Mouse (Mus musculus): Measurements from ENCODE around the gene Cox19. TPM values are rescaled to one million over a fixed set of nuclear protein-coding genes. Genes with fewer than 3 reads are reported as not detected.

Gene Cox19
- polyA plus RNA-seq, 1 experiment, result 250 TPM

DNA sequence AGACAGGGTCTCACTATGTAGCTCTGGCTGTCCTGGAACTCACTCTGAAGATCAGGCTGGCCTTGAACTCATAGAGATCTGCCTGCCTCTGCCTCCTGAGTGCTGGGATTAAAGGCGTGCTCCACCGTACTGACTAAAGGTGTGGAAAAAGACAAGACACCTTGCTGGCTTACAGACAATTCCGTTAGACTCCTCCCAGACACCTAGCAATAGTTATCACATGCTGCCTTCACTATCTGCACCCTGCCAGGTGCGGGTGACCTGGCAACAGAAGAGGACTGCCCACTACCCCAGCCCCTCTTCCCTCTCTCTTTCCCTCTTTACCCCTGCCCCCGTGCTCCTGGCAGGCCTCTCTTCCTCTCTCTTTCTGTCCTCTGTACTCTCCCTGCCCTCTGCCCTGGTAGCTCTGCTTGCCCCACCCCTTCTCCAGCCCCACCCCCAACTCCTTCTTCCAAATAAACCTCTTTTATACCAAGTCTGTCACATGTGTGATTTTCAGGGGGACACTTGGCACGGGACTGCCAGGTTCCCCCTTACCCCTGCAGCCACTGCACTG lies 22.7 kb upstream of the Cox19 start:
- Histone ChIP-seq H3K4me3 (ENCODE audit: insufficient read depth, low read depth, low read length) (no peak overlapping the region), H3K27ac (replicated peaks; ENCODE audit: low read depth, low read length) (peak overlapping the region; percentile 40), H3K4me1 (ENCODE audit: control insufficient read depth, insufficient read depth, insufficient read length, low read length) (peaks cover 50% of the 10 kb centered on the region)

DNA sequence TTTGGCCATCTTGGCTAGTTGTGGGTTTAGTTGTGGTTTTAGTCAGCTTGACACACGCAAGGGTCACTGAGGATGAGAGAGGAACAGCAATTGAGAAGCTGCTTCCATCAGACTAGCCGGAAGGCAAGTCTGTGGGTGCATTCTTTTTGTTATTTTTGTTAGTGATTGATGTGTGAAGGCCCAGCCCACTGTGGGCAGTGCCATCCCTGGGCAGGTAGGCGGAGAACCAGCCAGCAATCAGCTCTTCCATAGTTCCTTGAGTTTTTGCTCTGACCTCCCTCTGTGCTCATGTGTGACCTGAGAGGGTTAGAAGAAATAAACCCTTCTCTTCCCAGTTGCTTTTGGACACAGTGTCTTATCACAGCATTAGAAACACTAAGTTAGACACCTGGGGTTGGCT lies 21.9 kb upstream of the Cox19 start:
- Histone ChIP-seq H3K4me1 (ENCODE audit: control insufficient read depth, insufficient read depth, insufficient read length, low read length) (peaks cover 41% of the 10 kb centered on the region), H3K4me3 (ENCODE audit: insufficient read depth, low read depth, low read length) (no peak overlapping the region), H3K27ac (replicated peaks; ENCODE audit: low read depth, low read length) (peak overlapping the region; percentile 23)

DNA sequence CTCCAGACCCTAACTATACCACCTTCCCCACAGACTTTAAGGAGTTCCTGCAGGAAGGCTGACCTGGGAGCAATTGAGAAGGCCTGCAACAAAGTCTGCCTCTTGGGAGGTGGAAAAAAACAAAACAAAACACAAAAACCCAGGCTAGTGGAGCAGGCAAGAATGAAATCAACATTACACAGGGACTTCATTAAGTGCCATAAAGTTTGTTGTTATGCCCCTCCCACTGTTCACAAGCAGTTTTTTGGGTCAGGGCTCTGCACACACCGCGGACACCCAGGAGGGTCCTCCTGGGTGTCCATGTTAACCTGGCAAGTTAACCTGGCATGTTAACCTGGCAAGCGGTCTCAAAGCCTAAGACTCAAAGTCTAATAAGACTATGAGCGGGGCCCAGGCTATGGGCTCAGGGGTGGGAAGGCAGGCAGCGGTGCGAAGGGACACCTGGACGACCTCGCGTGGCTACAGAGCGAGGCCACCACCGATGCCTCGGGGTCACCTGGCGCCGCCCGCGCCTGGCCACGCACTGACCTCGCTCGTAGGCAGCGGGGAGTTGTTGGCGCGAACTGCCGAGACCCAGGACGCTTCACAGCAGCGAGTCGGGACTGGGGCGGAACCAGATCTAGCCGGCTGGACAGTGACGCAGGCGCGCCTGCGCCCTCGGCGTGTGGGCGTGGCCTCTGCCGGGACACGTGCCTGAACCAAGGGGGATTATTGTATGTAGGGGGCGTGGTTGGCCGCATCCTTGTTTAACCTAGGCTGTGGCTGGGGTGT lies 20.6 kb upstream of the Cox19 start:
- H3K4me3 ChIP-seq (ENCODE audit: insufficient read depth, low read depth, low read length), result peak overlapping the region; percentile 74
- H3K4me1 ChIP-seq (ENCODE audit: control insufficient read depth, insufficient read depth, insufficient read length, low read length), result peaks cover 34% of the 10 kb centered on the region
- peak overlapping the region; percentile 95 for H3K27ac ChIP-seq (replicated peaks; ENCODE audit: low read depth, low read length)

DNA sequence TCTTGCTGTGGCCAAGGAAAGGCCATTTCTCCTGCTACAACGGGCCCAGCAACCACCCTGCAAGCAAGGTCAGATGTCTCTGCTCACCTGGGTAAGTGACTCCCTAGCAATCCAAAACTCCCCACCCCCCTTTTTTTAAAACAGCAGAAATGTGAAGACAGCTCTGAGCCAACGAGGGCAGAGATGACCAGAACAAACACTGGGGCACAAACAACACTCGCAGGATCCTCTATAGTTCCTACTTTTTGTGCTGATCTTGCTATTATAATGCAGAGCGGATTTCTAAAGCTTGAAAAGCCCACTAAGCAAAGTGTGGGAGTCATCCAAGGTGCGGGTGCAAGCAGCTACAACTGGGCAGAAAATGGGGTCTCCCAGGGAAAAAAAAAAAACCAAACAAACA lies 19.9 kb upstream of the Cox19 start:
- peak overlapping the region; percentile 74 for H3K4me3 ChIP-seq (ENCODE audit: insufficient read depth, low read depth, low read length)
- peak overlapping the region; percentile 95 for H3K27ac ChIP-seq (replicated peaks; ENCODE audit: low read depth, low read length)
- H3K4me1 ChIP-seq (ENCODE audit: control insufficient read depth, insufficient read depth, insufficient read length, low read length), result peaks cover 27% of the 10 kb centered on the region

DNA sequence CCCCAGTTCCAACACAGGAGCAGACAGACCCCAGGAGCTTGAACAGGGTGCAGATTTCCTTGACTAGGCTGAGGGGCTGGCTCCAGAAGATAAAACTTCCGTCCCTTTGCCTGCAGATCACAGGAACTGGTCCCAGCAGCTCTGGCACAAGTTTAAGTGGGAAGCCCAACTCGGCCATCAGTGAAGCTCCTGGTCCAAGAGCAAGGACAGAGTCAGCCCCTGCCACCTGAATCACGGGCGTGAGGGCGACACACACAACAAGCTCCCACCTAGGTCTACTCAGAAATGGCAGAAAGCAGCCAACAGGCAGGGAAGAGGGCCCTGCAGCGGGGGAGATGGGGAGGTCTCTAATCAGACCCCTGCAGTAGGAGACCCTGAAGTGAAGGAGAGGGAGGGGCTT lies 19.1 kb upstream of the Cox19 start:
- Histone ChIP-seq H3K27ac (replicated peaks; ENCODE audit: low read depth, low read length) (peak overlapping the region; percentile 64), H3K4me1 (ENCODE audit: control insufficient read depth, insufficient read depth, insufficient read length, low read length) (peaks cover 28% of the 10 kb centered on the region), H3K4me3 (ENCODE audit: insufficient read depth, low read depth, low read length) (peak overlapping the region; percentile 74)

DNA sequence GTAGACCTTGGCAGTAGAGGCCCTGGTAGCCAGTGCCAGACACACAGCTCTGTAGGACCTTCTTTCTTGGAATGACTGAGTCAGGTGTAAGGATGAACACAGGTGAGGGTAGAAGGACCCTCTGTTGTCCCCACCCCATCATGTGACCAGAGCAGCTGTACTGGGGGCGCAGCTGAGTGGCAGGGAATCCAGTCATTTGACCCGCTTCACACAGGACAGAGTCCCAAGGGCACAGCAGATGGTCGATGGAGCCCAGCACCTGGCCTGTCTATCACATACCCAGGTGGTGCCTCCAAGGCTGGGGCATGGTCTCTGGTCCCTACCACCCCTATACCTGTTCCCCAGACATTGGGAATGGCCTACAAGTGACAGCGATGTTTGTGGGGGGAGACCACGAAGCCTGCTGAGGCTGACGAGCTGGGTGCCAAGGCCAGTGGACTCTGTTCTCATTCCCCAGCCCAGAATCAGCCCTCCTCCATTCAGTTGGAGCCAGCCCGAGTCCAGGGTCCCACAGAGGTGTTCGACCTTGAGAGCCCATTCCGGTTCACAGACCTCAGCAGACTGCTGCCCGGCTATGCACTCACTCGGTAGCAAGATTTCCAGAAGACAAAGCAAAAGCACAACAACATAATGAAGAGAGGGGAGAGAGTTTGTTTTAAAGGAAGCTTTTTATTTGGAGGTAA lies 17.6 kb upstream of the Cox19 start:
- no peak overlapping the region for H3K27ac ChIP-seq (replicated peaks; ENCODE audit: low read depth, low read length)
- H3K4me3 ChIP-seq (ENCODE audit: insufficient read depth, low read depth, low read length), result no peak overlapping the region
- H3K4me1 ChIP-seq (ENCODE audit: control insufficient read depth, insufficient read depth, insufficient read length, low read length), result peaks cover 29% of the 10 kb centered on the region

DNA sequence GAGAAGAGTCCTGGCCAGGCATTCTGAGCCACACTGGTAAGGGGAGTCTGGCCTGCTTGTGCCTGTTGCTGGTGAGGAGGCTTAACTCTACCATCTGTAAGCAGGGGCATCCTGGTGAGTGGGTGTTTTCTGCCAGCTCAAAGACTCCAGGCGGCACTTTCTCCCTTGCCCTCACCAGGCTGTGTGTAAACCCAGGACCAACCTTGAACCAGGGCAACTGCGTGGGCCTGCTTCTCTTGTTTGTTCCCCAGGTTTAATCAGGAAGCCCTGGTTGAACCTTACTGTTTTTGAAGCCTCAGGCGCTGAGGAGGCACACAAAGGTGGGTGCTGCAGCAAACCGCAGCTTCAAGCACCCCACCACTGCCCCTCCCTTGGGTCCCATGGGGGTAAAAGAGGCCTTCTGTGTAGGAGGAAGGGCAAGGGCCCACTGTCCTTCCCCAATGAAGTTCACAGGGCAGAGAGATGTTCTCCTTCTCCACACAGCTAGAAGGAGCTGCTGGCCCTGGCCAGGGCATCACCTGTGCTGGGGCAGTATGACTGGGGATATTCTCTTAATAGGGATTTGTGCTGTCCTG lies 16.8 kb upstream of the Cox19 start:
- 0 out of 2 replicates have a peak overlapping the region, but pooled peaks have one; percentile 25 for H3K27ac ChIP-seq (replicated peaks; ENCODE audit: low read depth, low read length)
- H3K4me1 ChIP-seq (ENCODE audit: control insufficient read depth, insufficient read depth, insufficient read length, low read length), result peaks cover 28% of the 10 kb centered on the region
- H3K4me3 ChIP-seq (ENCODE audit: insufficient read depth, low read depth, low read length), result no peak overlapping the region

DNA sequence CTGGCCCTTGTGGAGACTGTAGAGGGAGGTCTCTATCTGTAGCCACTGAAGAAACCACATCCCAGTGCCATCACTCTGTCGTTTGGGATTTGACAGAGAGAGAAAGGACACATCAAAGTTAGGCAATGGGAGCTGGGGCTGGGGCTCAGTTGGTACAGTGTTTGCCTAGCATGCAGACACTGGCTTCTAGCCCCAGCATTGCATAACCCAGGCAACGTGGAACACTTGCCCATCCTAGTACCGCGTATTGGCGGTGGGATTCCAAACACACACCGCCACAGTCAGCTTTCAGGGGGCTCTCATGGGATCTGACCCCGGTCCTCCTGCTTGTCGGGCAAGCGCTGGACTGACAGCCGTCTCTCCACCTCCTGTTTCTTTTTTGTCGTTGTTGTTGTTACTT lies 15.3 kb upstream of the Cox19 start:
- Histone ChIP-seq H3K27ac (replicated peaks; ENCODE audit: low read depth, low read length) (peak overlapping the region; percentile 64), H3K4me3 (ENCODE audit: insufficient read depth, low read depth, low read length) (no peak overlapping the region), H3K4me1 (ENCODE audit: control insufficient read depth, insufficient read depth, insufficient read length, low read length) (peaks cover 23% of the 10 kb centered on the region)

DNA sequence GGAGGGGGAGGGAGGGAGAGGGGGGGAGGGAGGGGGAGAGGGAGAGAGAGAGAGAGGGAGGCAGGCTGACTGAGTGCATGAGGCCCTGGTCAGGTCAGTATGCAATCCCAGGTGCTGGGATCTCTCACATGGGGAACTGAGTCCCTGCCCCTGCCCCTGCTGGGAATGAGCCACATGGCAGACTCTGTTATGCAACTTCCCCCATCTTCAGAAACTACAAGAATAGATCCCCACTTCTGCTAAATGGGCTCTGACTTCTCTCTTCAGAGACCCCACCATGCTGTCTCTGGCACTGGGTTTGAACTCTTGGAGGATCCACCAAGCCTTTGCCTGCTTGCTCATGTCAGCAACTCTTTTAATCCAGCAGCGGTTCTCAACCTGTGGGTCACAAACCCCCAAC lies 14.6 kb upstream of the Cox19 start:
- Histone ChIP-seq H3K4me1 (ENCODE audit: control insufficient read depth, insufficient read depth, insufficient read length, low read length) (peaks cover 20% of the 10 kb centered on the region), H3K4me3 (ENCODE audit: insufficient read depth, low read depth, low read length) (no peak overlapping the region), H3K27ac (replicated peaks; ENCODE audit: low read depth, low read length) (peak overlapping the region; percentile 64; the same call in 1 of the 2 replicates)

DNA sequence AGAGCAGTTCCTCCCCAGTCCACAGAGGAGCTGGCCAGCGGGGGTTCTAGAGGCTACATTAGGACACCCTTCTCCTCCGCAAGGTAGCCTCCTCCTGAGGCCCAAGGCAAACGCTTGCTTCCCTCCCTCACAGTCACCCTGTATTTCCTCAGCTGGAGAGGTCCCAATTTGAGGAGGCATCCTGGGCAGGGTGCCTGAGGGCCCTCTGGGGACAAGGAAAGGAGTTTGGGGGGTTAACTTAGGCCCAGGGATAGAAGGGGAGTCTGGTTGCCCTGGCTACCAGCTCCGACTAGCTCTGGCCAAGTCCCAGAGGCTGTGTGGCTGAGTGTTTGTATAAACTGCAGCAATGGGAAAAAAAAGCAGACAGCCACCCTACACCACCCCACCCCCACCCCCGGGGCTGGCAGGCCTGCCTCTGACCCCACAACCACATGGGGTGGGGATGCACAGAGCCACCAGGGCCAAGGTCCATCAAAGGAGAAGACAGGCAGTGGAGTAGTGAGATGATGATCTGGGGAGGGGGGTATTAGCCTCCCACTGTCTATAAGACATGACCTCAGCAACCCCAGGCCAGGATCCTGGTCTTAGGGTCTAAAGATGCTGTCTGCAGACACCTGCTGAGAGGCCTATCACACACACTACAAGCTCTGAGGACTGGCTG lies 13.8 kb upstream of the Cox19 start:
- H3K4me3 ChIP-seq (ENCODE audit: insufficient read depth, low read depth, low read length), result 0 out of 2 replicates have a peak overlapping the region, but pooled peaks have one; percentile 8
- H3K27ac ChIP-seq (replicated peaks; ENCODE audit: low read depth, low read length), result peak overlapping the region; percentile 88
- peaks cover 12% of the 10 kb centered on the region for H3K4me1 ChIP-seq (ENCODE audit: control insufficient read depth, insufficient read depth, insufficient read length, low read length)

DNA sequence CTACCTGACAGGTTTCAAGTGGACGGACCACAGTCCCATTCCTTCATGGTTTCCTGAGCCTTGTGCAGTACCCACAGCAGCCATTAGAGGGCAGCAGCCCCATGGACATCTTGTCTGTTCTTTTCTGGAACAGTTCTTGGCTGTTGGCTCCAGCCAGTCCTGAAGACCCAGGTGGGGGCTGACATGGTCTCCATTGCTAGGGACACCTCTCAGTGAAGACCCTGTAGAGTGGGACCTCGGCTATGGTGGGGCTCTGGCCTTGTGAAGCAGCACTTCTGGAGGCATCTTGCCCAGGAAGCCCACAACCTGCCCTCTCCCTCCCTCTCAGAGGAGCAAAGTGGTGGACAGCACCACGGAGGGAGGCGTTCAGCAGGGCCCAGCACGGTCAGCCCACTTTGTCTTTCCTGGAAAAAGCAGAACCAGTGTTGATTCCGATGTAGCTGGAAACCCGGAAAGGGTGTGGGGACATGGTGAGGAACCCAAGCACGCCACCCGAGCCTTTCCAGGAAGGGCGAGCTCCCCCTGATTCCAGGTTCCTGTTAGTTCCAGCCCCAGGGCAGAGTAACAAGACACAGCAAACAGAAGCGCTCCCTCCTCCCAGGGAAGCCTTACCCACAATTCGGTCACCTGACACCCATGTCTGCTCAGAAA lies 13.2 kb upstream of the Cox19 start:
- Histone ChIP-seq H3K4me1 (ENCODE audit: control insufficient read depth, insufficient read depth, insufficient read length, low read length) (peaks cover 11% of the 10 kb centered on the region), H3K4me3 (ENCODE audit: insufficient read depth, low read depth, low read length) (peak overlapping the region; percentile 14; the same call in 1 of the 2 replicates), H3K27ac (replicated peaks; ENCODE audit: low read depth, low read length) (peak overlapping the region; percentile 88)

DNA sequence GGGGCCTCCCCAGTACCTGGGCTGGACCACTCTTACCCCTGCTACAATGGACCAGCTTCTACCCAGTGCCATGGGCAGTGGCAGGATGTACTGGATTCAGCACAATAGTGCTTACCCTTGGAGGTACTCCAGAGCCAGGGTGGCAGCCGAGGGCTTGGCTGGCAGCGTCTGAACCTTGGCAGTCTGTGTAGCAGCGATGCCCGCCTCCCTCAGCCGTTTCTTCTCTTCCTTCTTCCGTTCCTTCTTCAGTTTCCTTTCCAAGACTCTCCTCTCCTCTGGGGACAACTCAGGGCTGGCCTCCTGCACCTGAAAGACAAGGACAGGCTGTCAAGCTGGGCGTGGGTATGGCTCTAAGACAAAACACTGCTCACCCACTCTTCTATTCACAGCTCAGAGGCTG lies 12.6 kb upstream of the Cox19 start:
- peaks cover 11% of the 10 kb centered on the region for H3K4me1 ChIP-seq (ENCODE audit: control insufficient read depth, insufficient read depth, insufficient read length, low read length)
- peak overlapping the region; percentile 14; the same call in 1 of the 2 replicates for H3K4me3 ChIP-seq (ENCODE audit: insufficient read depth, low read depth, low read length)
- peak overlapping the region; percentile 54 for H3K27ac ChIP-seq (replicated peaks; ENCODE audit: low read depth, low read length)

DNA sequence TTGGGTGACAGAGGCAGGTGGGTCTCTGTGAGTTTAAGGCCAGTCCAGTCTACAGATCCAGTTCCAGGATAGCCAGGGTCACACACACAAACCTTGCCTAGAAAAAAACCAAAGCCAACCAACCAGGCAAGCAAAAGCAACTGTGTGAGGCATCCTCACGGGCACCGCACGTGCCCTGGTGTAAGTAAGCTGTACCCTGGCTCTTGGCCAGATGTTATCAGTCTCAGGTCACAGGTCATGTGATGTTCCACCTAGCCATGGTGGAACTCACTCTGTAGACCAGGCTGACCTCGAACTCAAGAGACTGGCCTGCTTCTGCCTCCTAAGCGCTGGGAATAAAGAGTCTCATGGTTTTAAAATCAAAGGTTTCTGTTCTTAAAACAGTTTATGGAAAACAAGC lies 8.0 kb upstream of the Cox19 start:
- peaks cover under 1% of the 10 kb centered on the region; the same call in 1 of the 2 replicates for H3K4me1 ChIP-seq (ENCODE audit: control insufficient read depth, insufficient read depth, insufficient read length, low read length)
- no peak overlapping the region for H3K4me3 ChIP-seq (ENCODE audit: insufficient read depth, low read depth, low read length)
- H3K27ac ChIP-seq (replicated peaks; ENCODE audit: low read depth, low read length), result no peak overlapping the region

DNA sequence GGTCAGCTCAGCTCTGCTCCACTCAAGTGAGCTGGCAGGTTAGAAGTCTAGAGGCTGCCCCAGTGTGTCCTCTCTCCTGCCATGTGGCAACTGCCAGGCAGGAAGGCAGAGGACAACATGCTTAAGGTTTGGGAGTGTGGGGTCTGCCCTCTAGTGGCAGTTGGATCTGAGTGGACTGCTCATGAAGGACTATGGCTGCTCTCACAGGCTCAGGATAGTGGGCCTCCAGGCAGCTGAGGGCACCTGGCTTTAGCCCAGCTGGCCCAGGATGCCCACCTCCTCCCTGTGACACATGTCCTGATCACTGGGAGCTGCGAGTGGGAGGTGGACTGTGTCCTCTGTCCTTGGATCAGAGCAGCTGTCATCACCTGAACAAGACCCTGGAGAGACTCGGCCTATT lies 7.4 kb upstream of the Cox19 start:
- no peak overlapping the region for H3K27ac ChIP-seq (replicated peaks; ENCODE audit: low read depth, low read length)
- no peak overlapping the region for H3K4me3 ChIP-seq (ENCODE audit: insufficient read depth, low read depth, low read length)
- no peaks in the 10 kb centered on the region for H3K4me1 ChIP-seq (ENCODE audit: control insufficient read depth, insufficient read depth, insufficient read length, low read length)

All from brown adipose tissue, adult 24 weeks (tissue).